Mouse (Mus musculus) activated CD4-positive, CD25-positive, alpha-beta regulatory T cell, adult 4 months (primary cell): Measurements from ENCODE around the gene Foxp4. TPM values are rescaled to one million over a fixed set of nuclear protein-coding genes. Genes with fewer than 3 reads are reported as not detected.

Experiments
- ATAC-seq: one replicate; pipeline ENCODE4 v1.8.0; 2017
- polyA plus RNA-seq, 2 experiments: library from polyadenylated mRNA; unstranded; fragments of 100-300 nt; shearing (Covaris generic); gene quantifications; one replicate each; pipeline ENCODE4 v1.2.1; 2017

The Foxp4 gene
- polyA plus RNA-seq, 2 experiments from 2014 or later, result 3.8 to 4.6 TPM

GRCm38 (mm10) chr17:47889727-47890126 lies 34.7 kb downstream of the Foxp4 start:
- ATAC-seq, result no peak

- no peak for ATAC-seq
Measured at GRCm38 (mm10) chr17:47889267-47889666, 35.2 kb downstream of the Foxp4 start.

- no peak for ATAC-seq
Measured at GRCm38 (mm10) chr17:47888641-47889040, 35.8 kb downstream of the Foxp4 start.

- ATAC-seq, result no peak
Measured at GRCm38 (mm10) chr17:47888155-47888455, 36.3 kb downstream of the Foxp4 start.

GRCm38 (mm10) chr17:47887381-47888154 lies 36.9 kb downstream of the Foxp4 start:
- ATAC-seq, result no peak

GRCm38 (mm10) chr17:47883099-47883498 lies 41.3 kb downstream of the Foxp4 start:
- peak; percentile 71 for ATAC-seq

- ATAC-seq, result no peak
Measured at GRCm38 (mm10) chr17:47881330-47881729, 43.1 kb downstream of the Foxp4 start.

- ATAC-seq, result no peak
Measured at GRCm38 (mm10) chr17:47879207-47879606, 45.2 kb downstream of the Foxp4 start.

- ATAC-seq, result no peak
Measured at GRCm38 (mm10) chr17:47878378-47879089, 45.9 kb downstream of the Foxp4 start.

- ATAC-seq, result no peak
Measured at GRCm38 (mm10) chr17:47877715-47878377, 46.6 kb downstream of the Foxp4 start.

GRCm38 (mm10) chr17:47876776-47877714 lies 47.4 kb downstream of the Foxp4 start:
- no peak for ATAC-seq

GRCm38 (mm10) chr17:47873341-47873791 lies 51.1 kb downstream of the Foxp4 start:
- ATAC-seq, result peak; percentile 93

- no peak for ATAC-seq
Measured at GRCm38 (mm10) chr17:47872311-47873011, 52.0 kb downstream of the Foxp4 start.

- no peak for ATAC-seq
Measured at GRCm38 (mm10) chr17:47869874-47870273, 54.6 kb downstream of the Foxp4 start.

GRCm38 (mm10) chr17:47866037-47866436 lies 58.4 kb downstream of the Foxp4 start:
- ATAC-seq, result no peak

- peak; percentile 79 for ATAC-seq
Measured at GRCm38 (mm10) chr17:47864496-47864895, 59.9 kb downstream of the Foxp4 start.

- no peak for ATAC-seq
Measured at GRCm38 (mm10) chr17:47863437-47863836, 61.0 kb downstream of the Foxp4 start.

GRCm38 (mm10) chr17:47863023-47863422 lies 61.4 kb downstream of the Foxp4 start:
- ATAC-seq, result no peak

GRCm38 (mm10) chr17:47855544-47855943 lies 68.9 kb downstream of the Foxp4 start:
- ATAC-seq, result no peak

- peak; percentile 49 for ATAC-seq
Measured at GRCm38 (mm10) chr17:47854908-47855307, 69.5 kb downstream of the Foxp4 start.

GRCm38 (mm10) chr17:47853760-47854159 lies 70.7 kb downstream of the Foxp4 start:
- no peak for ATAC-seq

- ATAC-seq, result no peak
Measured at GRCm38 (mm10) chr17:47853336-47853735, 71.1 kb downstream of the Foxp4 start.
